Mouse (Mus musculus) megakaryocyte, embryonic 14.5 days (primary cell): ENCODE data around the gene Fam163a.

Experiments
- FLI1 ChIP-seq: IDR thresholded peaks from 2 replicates; pipeline ENCODE4 v1.6.1; 2012; ENCODE audit warnings: low read length, inconsistent platforms, mixed read lengths
- GATA1 ChIP-seq: IDR thresholded peaks from 3 replicates; pipeline ENCODE4 v1.6.1; 2012; ENCODE audit warnings: mixed read lengths, low read length, inconsistent platforms, borderline replicate concordance

- TF ChIP-seq GATA1 (no peak), FLI1 (no peak)
Observed at GRCm38 (mm10) chr1:156179875-156180274, 25.0 kb downstream of the Fam163a start.
